In genomic region chr15:98596609-98597008, GRCm38 (mm10) we compare ENCODE assay signal across 25 mouse cellular contexts. TPM values are rescaled to one million over a fixed set of nuclear protein-coding genes. Genes with fewer than 3 reads are reported as not detected.
"Had no signal": no experiment of that assay in that cellular context is flagged by ENCODE, and none has a peak within 500 bp of the region (broad histone marks: within the 10 kb centered on the region; RNA-seq: fewer than 3 reads in every experiment).

No protein-coding gene starts in this region.

- ATAC-seq: liver, postnatal 0 days; lung, postnatal 0 days; midbrain, embryonic 13.5 days; midbrain, embryonic 15.5 days had no signal

- H3K27me3 ChIP-seq: lung, embryonic 15.5 days; midbrain, embryonic 13.5 days; midbrain, embryonic 15.5 days; neural tube, embryonic 12.5 days had no signal

- H3K4me3 ChIP-seq: lung, embryonic 15.5 days; megakaryocyte, embryonic 14.5 days; midbrain, embryonic 13.5 days; midbrain, embryonic 15.5 days; neural tube, embryonic 12.5 days had no signal

- H3K9me3 ChIP-seq: lung, embryonic 15.5 days; megakaryocyte, embryonic 14.5 days; midbrain, embryonic 13.5 days; midbrain, embryonic 15.5 days; neural tube, embryonic 12.5 days had no signal

- H3K4me2 ChIP-seq: lung, embryonic 15.5 days; midbrain, embryonic 11.5 days; midbrain, embryonic 13.5 days; midbrain, embryonic 15.5 days; neural tube, embryonic 12.5 days had no signal

- H3K9ac ChIP-seq: liver, postnatal 0 days; lung, embryonic 15.5 days; midbrain, embryonic 13.5 days; midbrain, embryonic 15.5 days; neural tube, embryonic 12.5 days had no signal

- H3K4me1 ChIP-seq: lung, embryonic 15.5 days; midbrain, embryonic 15.5 days; neural tube, embryonic 12.5 days had no signal

- H3K27ac ChIP-seq: lung, embryonic 15.5 days; macrophage; midbrain, embryonic 13.5 days; midbrain, embryonic 15.5 days; neural tube, embryonic 12.5 days had no signal

- DNase-seq: liver, postnatal 0 days; lung, adult 2 months; lung, postnatal 14 days; lung, postnatal 36 days; retina, postnatal 1 day; right cerebral cortex, adult 18-20 months; right cerebral cortex, postnatal 25 days; right cerebral cortex, postnatal 4 days; spleen, adult 18-20 months; thymus, adult 18-20 months; thymus, postnatal 14 days; thymus, postnatal 36 days had no signal

RNA-seq across cellular contexts. Expression of gene Adcy6, which starts 13.3 kb away (rescaled TPM):
- total RNA-seq: monocyte, adult 5-6 weeks had no signal

RNA-seq across cellular contexts. Expression of gene 4930415O20Rik, which starts 25.8 kb away (rescaled TPM):
- total RNA-seq: megakaryocyte progenitor cell, adult 5-6 weeks; monocyte, adult 5-6 weeks; neutrophil, adult 5-6 weeks had no signal
- polyA plus RNA-seq: liver, postnatal 0 days; lung, adult 2 months; lung, embryonic 15.5 days; macrophage; midbrain, embryonic 13.5 days; neural tube, embryonic 12.5 days; stomach, embryonic 14.5 days; thymus, postnatal 0 days had no signal

RNA-seq across cellular contexts. Expression of gene Cacnb3, which starts 34.0 kb away (rescaled TPM):
- total RNA-seq: megakaryocyte progenitor cell, adult 5-6 weeks; neutrophil, adult 5-6 weeks had no signal
